Mouse (Mus musculus) heart, embryonic 14.5 days (tissue): ENCODE measurements around the gene Jmjd8. TPM values are rescaled to one million over a fixed set of nuclear protein-coding genes. Genes with fewer than 3 reads are reported as not detected.

ENCODE experiments used
- ATAC-seq: fragments of 200-750 bp; cut with Nextera tagmentation; 2 replicates; pipeline ENCODE4 v1.8.0; 2017; ENCODE audit warnings: low read depth, moderate TSS enrichment; ENCODE audit not compliant: insufficient number of reproducible peaks, insufficient read depth, low FRiP score
- H3K27ac ChIP-seq, 2 experiments: fragments of 200-500 bp in 1 of 2; fragments of 300-500 bp in 1 of 2; sonication (generic) in 1 of 2; replicated peaks in 1 of 2; 2 replicates each; pipeline ENCODE4 v1.5.1; 2012 to 2014; ENCODE audit warnings: low read depth in 2 of 2, low read length in 2 of 2, control low read depth in 1 of 2, mild to moderate bottlenecking in 1 of 2, mixed read lengths in 1 of 2; ENCODE audit not compliant: control insufficient read depth in 1 of 2, insufficient read depth in 1 of 2
- H3K27me3 ChIP-seq: fragments of 300-500 bp; sonication (generic); 2 replicates; pipeline ENCODE4 v1.6.1; 2014; ENCODE audit warnings: mild to moderate bottlenecking, low read length, control low read depth; ENCODE audit not compliant: control insufficient read depth, insufficient read depth
- H3K36me3 ChIP-seq: fragments of 300-500 bp; sonication (generic); 2 replicates; pipeline ENCODE4 v1.6.1; 2014; ENCODE audit warnings: mild to moderate bottlenecking, control low read depth, low read length, mixed read lengths; ENCODE audit not compliant: control insufficient read depth, insufficient read depth
- H3K4me1 ChIP-seq, 2 experiments: fragments of 200-500 bp in 1 of 2; fragments of 300-500 bp in 1 of 2; sonication (generic) in 1 of 2; 2 replicates each; pipeline ENCODE4 v1.6.1; 2012 to 2014; ENCODE audit warnings: low read length in 2 of 2, control low read depth in 1 of 2, mixed read lengths in 1 of 2; ENCODE audit not compliant: control insufficient read depth in 2 of 2, insufficient read depth in 2 of 2
- H3K4me2 ChIP-seq: fragments of 300-500 bp; sonication (generic); 2 replicates; pipeline ENCODE4 v1.6.1; 2014; ENCODE audit warnings: mild to moderate bottlenecking, low read length
- H3K4me3 ChIP-seq, 2 experiments: fragments of 200-500 bp in 1 of 2; fragments of 300-500 bp in 1 of 2; sonication (generic) in 1 of 2; 2 replicates each; pipeline ENCODE4 v1.5.1; 2012 to 2014; ENCODE audit warnings: low read length in 2 of 2, mild to moderate bottlenecking in 2 of 2, control low read depth in 1 of 2, low read depth in 1 of 2, moderate library complexity in 1 of 2; ENCODE audit not compliant: control insufficient read depth in 1 of 2, insufficient read depth in 1 of 2
- H3K9ac ChIP-seq: fragments of 300-500 bp; sonication (generic); 2 replicates; pipeline ENCODE4 v1.6.1; 2014; ENCODE audit warnings: mild to moderate bottlenecking, low read length
- H3K9me3 ChIP-seq: fragments of 300-500 bp; sonication (generic); 2 replicates; pipeline ENCODE4 v1.6.1; 2016; ENCODE audit warnings: low read length, control low read depth; ENCODE audit not compliant: control insufficient read depth
- WGBS: fragments of 180-500 bp; shearing (Covaris S2); extraction: QIAGEN DNeasy Blood & Tissue Kit; methylation state at CpG from one replicate; pipeline ENCODE4 v1.1.7; 2014; 5-methylcytosine and 5-hydroxymethylcytosine counted together
- polyA plus RNA-seq: library from polyadenylated mRNA; unstranded; fragments of >200 nt; fragmentation: Nextera tagmentation; extraction: Ambion mirVana; gene quantifications from 2 replicates; pipeline ENCODE4 v1.2.1, GENCODE M21; 2014

The Jmjd8 gene
- polyA plus RNA-seq, 1 experiment from 2014 or later, result 30.0 TPM

DNA sequence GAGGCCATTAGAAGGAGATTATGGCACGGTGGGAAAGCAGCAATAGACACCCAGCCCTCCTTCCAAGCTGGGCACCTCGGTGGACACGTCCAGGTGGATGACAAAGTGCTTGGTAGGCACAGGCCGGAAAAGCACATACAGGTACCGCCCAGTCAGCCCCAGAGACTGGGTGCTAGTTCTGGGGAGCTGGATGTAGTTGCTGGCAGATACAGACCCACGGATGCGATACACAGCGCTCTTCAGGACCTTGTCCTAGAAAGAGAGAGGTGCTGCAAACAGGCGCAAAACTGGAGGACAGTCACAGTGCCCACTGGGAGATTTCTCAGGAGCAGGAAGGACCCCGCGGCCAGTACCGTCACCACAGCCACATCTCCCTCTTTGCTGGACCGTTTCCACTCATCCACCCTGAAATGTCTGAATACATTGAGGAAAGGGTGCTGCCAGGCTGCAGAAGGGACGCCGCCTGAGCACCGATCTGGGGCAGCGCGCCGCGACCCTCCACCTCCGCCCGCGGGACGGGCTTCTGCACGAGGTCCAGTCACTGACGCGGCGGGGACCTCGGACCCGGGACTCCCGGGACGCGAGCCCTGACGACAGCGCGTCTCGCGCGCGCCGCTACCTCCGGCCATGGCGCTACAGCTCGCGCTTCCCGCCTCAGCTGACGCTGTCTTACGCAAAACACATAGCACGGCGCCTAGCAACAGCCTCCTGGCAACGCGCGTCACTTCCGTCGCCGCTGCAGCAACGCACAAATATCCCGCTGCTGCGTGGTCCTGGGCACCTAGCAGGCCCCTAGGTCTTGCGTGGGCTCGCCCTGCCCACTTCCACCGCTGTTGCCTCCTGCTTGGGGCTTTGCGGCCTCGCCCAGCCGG lies 32.4 kb downstream of the Jmjd8 start, which contains the start of gene Wdr90:
TSS of gene Wdr90 (minus strand) at position 670 of the 872 bp plus-strand sequence.
- Histone ChIP-seq H3K4me3 (peak within 1 kb of the TSS; percentile 50 to 67), H3K36me3 (peaks cover 31% of the 10 kb centered on the region), H3K4me1 (peaks cover 5 to 18% of the 10 kb centered on the region in 2 experiments; a peak in 3 of 4 replicates), H3K9me3 (no peaks in the 10 kb centered on the region), H3K27ac (peak within 1 kb of the TSS; percentile 20 to 80; a peak in 2 of 4 replicates), H3K27me3 (no peaks in the 10 kb centered on the region), H3K4me2 (peak within 1 kb of the TSS; percentile 95), H3K9ac (peak within 1 kb of the TSS; percentile 83)
- ATAC-seq, result peak; percentile 83
- WGBS, result 4% methylated on average over 64 of the region's 65 CpGs

DNA sequence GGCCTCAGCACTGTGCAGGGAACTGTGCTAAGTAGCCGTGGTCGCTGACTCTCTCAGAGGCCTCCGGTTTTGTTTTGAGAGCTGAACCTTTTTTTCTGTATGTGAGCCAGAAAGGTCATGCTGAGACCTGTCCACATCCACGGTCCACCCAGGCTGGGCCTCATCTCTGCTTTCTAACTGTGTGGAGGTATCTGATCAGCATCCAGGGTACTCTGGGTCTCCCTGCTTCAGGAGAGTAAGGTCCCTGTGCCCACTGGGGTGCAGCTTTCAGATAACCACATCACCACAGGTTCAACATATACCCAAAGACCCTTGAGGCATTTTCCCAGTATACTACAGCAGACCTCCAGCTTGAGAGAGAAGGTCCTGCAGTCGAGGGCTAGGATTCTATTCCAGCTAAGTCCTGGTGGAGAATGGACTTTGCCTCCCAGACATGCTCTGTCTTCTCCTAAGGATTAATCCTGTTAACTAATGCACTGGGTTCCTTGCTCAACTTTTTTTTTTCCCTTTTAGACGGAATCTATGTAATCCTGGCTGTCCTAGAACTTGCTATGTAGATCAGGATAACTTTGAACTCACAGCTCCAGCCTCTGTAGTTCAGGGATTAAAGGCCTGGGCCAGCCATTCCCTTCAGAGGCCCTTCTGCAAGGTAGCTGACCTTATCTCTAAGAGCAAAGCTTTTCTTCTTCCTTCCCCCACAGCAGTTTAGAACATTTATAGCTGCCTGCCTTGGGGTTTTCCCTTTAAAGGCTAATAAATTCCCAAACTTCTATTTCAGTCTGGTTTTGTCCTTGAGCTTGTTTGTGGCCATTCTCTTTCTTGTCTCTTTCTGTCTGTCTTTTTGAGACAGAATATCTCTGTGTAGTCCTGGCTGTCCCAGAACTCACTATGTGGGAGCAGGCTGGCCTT lies 33.3 kb downstream of the Jmjd8 start:
- no peak for ATAC-seq
- WGBS, result 15% methylated on average over 6 of the region's 6 CpGs
- H3K4me2 ChIP-seq, result peak overlapping the region; percentile 95

DNA sequence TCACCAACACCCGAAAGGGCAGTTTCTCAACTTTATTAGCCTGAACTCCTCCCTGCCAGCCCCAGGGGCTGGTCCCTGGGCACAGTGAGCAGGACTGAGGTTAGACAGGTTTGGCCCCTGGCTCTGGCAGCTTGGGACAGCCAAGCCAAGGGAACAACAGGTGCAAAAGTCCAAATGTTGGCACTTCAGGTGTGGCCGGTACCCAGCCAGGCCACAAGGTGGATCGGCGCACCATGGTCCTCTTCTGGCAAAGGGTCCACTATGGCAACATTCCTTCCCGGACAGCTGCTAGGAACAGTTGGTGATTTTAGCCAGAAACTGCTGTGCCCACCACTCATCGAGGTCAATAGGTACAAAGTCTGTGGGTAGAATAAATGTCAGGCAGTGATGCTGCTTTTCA lies 35.0 kb downstream of the Jmjd8 start:
- no peak overlapping the region for H3K4me2 ChIP-seq
- no peak overlapping the region for H3K4me3 ChIP-seq
- no peaks in the 10 kb centered on the region for H3K27me3 ChIP-seq
- peaks cover 36% of the 10 kb centered on the region for H3K36me3 ChIP-seq
- 90% methylated on average over 6 of the region's 6 CpGs for WGBS
- no peaks in the 10 kb centered on the region for H3K9me3 ChIP-seq
- H3K9ac ChIP-seq, result no peak overlapping the region
- ATAC-seq, result no peak
- H3K27ac ChIP-seq, result no peak overlapping the region
- H3K4me1 ChIP-seq, result peaks cover 9 to 32% of the 10 kb centered on the region in 2 experiments

More for the DNA sequence above, 33.3 kb downstream of the Jmjd8 start:
- peaks cover 36% of the 10 kb centered on the region for H3K36me3 ChIP-seq
- peaks cover 7 to 24% of the 10 kb centered on the region in 2 experiments; a peak in 3 of 4 replicates for H3K4me1 ChIP-seq
- H3K27ac ChIP-seq, result peak overlapping the region; percentile 20 to 80; a peak in 2 of 4 replicates
- no peaks in the 10 kb centered on the region for H3K9me3 ChIP-seq
- H3K9ac ChIP-seq, result peak overlapping the region; percentile 83
- peak overlapping the region; percentile 50 to 67 for H3K4me3 ChIP-seq
- no peaks in the 10 kb centered on the region for H3K27me3 ChIP-seq

DNA sequence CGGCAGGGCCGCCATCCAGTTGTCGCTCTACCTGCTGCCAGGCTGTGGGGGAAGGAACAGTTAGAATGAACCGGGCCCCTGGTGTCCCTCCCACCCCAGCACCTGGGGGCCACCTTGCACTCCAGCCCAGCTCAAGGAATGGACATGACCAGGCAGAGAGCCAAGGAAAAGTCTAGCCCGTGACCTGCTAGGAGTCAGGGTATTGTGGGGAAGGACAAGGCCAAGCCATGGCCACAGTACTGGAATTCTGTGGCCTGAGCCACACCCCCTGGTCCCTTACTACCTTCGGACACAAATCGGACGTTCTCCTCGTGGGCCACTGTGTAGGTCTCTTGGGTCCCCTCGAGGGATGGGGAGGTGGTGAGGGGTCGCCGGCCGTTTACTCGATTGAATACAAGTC lies 35.6 kb downstream of the Jmjd8 start:
- ATAC-seq, result no peak
- Histone ChIP-seq H3K4me1 (peaks cover 12 to 37% of the 10 kb centered on the region in 2 experiments), H3K27me3 (no peaks in the 10 kb centered on the region), H3K4me3 (no peak overlapping the region), H3K27ac (no peak overlapping the region), H3K36me3 (peaks cover 36% of the 10 kb centered on the region), H3K9me3 (no peaks in the 10 kb centered on the region), H3K4me2 (no peak overlapping the region), H3K9ac (no peak overlapping the region)
- WGBS, result 90% methylated on average over 14 of the region's 14 CpGs

DNA sequence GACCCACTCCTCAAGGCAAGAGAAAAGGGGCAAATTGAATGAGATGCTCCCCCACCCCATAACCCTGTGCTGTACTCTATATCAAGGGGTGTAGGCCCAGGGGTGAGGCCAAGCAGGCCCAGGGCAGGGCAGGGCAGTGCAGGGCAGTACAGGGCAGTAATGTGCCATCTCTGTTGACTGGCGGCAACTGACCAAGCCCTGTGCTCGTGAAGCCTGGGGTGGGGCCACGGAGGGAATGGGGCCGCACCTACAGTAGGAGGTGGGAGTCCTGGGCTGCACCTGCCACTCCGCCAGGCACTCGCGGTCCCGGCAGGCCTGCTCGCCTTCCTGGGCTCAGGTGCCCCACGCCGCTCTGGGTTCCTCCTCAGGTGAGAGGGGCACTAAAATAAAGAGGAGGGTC lies 36.6 kb downstream of the Jmjd8 start:
- H3K36me3 ChIP-seq, result peaks cover 36% of the 10 kb centered on the region
- no peaks in the 10 kb centered on the region for H3K9me3 ChIP-seq
- no peak overlapping the region for H3K4me2 ChIP-seq
- no peak overlapping the region for H3K4me3 ChIP-seq
- ATAC-seq, result no peak
- H3K27me3 ChIP-seq, result no peaks in the 10 kb centered on the region
- WGBS, result 86% methylated on average over 11 of the region's 11 CpGs
- H3K4me1 ChIP-seq, result peaks cover 12 to 37% of the 10 kb centered on the region in 2 experiments
- H3K9ac ChIP-seq, result no peak overlapping the region
- H3K27ac ChIP-seq, result no peak overlapping the region

DNA sequence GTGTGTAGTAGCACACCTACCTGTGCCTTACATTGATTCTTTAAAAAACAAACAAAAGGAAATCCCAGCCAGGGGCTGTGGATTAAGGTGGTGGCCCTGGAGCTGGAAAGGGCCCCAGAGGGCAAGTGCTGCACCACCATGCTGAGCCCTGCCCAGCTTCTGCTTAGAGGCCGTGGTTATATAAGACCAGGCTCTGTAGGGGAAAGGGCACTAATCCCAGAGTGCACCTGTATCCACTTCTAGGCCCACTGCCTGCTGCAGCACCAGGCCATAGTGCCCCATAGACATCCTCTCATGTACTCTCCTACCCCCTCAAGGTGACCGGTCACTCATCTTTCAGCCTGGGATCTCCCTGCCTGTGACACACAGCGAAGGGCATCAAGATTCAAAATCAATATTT lies 37.5 kb downstream of the Jmjd8 start:
- no peaks in the 10 kb centered on the region for H3K9me3 ChIP-seq
- no peak overlapping the region for H3K9ac ChIP-seq
- no peak overlapping the region for H3K27ac ChIP-seq
- H3K4me2 ChIP-seq, result 0 out of 2 replicates have a peak overlapping the region, but pooled peaks have one; percentile 1
- peaks cover 36% of the 10 kb centered on the region for H3K36me3 ChIP-seq
- 93% methylated on average over 3 of the region's 3 CpGs for WGBS
- no peak for ATAC-seq
- no peak overlapping the region for H3K4me3 ChIP-seq
- H3K4me1 ChIP-seq, result peaks cover 7 to 30% of the 10 kb centered on the region in 2 experiments; a peak in 3 of 4 replicates
- no peaks in the 10 kb centered on the region for H3K27me3 ChIP-seq

DNA sequence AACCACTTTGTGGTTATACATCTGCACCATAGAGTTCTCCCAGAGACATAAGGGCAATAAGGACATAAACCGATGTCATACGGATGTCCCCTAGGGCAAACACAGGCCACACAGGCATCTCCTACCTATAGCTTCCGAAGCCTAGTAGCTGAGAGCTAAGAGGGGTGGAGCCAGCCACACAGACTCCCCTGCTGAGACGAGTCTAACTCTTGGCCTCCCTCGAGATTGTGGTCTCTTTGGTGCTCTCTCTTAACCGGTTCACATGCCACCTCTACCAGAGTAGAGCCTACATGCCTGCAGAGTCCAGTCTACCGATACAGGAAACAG lies 38.8 kb downstream of the Jmjd8 start:
- no peak for ATAC-seq
- Histone ChIP-seq H3K27me3 (no peaks in the 10 kb centered on the region), H3K4me2 (peak overlapping the region; percentile 86), H3K4me3 (peak overlapping the region; percentile 84 to 92), H3K4me1 (peaks cover 7 to 21% of the 10 kb centered on the region in 2 experiments; a peak in 3 of 4 replicates), H3K9ac (peak overlapping the region; percentile 93), H3K27ac (peak overlapping the region; percentile 73 to 97), H3K36me3 (peaks cover 33% of the 10 kb centered on the region), H3K9me3 (no peaks in the 10 kb centered on the region)
- WGBS, result 12% methylated on average over 7 of the region's 7 CpGs
